Comparison of ENCODE assay signal across 20 mouse cellular contexts in genomic region chr1:168283421-168283820, GRCm38 (mm10).
DNase-seq lines count a peak whose midpoint lies in the region; ATAC-seq and TF ChIP-seq lines count a peak whose summit lies in the region.
"Had no signal": no experiment of that assay in that cellular context is flagged by ENCODE, and none has a peak within 500 bp of the region (broad histone marks: within the 10 kb centered on the region; RNA-seq: fewer than 3 reads in every experiment).

No protein-coding gene starts in this region.

- peaks cover 70% of the 10 kb centered on the region for H3K4me1 ChIP-seq in heart, embryonic 13.5 days
- peaks cover 9% of the 10 kb centered on the region; the same call in 1 of the 2 replicates for H3K4me1 ChIP-seq in heart, adult 2 months (ENCODE audit: control insufficient read depth, insufficient read depth, low read length)
- H3K4me1 ChIP-seq in kidney, postnatal 0 days (replicated peaks; ENCODE audit: insufficient read depth, low read length) = peaks cover 17% of the 10 kb centered on the region
- H3K4me1 ChIP-seq in embryonic facial prominence, embryonic 12.5 days = peaks cover 43% of the 10 kb centered on the region

- DNase-seq in heart, adult 2 months = no peak
- DNase-seq in kidney, postnatal 0 days (ENCODE audit: low spot score) = peak; percentile 60
- no peak for DNase-seq in kidney, adult 8-10 months
- peak; percentile 35 for DNase-seq in 3T3-L1 (ENCODE audit: low read depth, low spot score)
- DNase-seq in B cell, adult 2 months = no peak
- DNase-seq: cerebellum, adult 8-10 months; gastrocnemius, postnatal 25 days; kidney, postnatal 10 days; lung, adult 2 months; thymus, postnatal 36 days had no signal

- peak overlapping the region; percentile 16; the same call in 1 of the 2 replicates for H3K4me2 ChIP-seq in heart, embryonic 13.5 days
- no peak overlapping the region for H3K4me2 ChIP-seq in kidney, postnatal 0 days (ENCODE audit: low read length)
- H3K4me2 ChIP-seq in embryonic facial prominence, embryonic 12.5 days (replicated peaks) = no peak overlapping the region
- H3K4me2 ChIP-seq: embryonic facial prominence, embryonic 15.5 days; hindbrain, embryonic 15.5 days; liver, embryonic 11.5 days had no signal

- no peak for TF ChIP-seq EP300 in heart, adult 2 months (IDR thresholded peaks at IDR 0.05; ENCODE audit: insufficient read depth, low read depth, low read length)

- TF ChIP-seq CTCF in heart, adult 2 months (IDR thresholded peaks at IDR 0.05) = no peak
- no peak for TF ChIP-seq CTCF in kidney, postnatal 0 days (IDR thresholded peaks at IDR 0.05; ENCODE audit: low read depth)

- no peaks in the 10 kb centered on the region for H3K27me3 ChIP-seq in heart, embryonic 13.5 days (replicated peaks)
- H3K27me3 ChIP-seq in heart, adult 2 months (ENCODE audit: control insufficient read depth, insufficient read depth, low read length) = no peaks in the 10 kb centered on the region
- H3K27me3 ChIP-seq in kidney, postnatal 0 days (ENCODE audit: insufficient read depth, low read length) = no peaks in the 10 kb centered on the region
- no peaks in the 10 kb centered on the region for H3K27me3 ChIP-seq in embryonic facial prominence, embryonic 12.5 days
- H3K27me3 ChIP-seq: embryonic facial prominence, embryonic 15.5 days; hindbrain, embryonic 15.5 days had no signal

- intact Hi-C loops in heart, adult 2 months (cut with DNase I) = no loop called here

- WGBS in heart, embryonic 13.5 days = 46% methylated on average over 2 of the region's 2 CpGs
- 29% methylated on average over 2 of the region's 2 CpGs for WGBS in heart, adult 2 months
- WGBS in kidney, postnatal 0 days = 60% methylated on average over 2 of the region's 2 CpGs
- 74% methylated on average over 2 of the region's 2 CpGs for WGBS in embryonic facial prominence, embryonic 12.5 days

- peak overlapping the region; percentile 33; the same call in 1 of the 2 replicates for H3K9ac ChIP-seq in heart, embryonic 13.5 days
- no peak overlapping the region for H3K9ac ChIP-seq in heart, adult 2 months (ENCODE audit: low read depth, low read length)
- H3K9ac ChIP-seq in kidney, postnatal 0 days (ENCODE audit: low read depth, low read length) = no peak overlapping the region
- no peak overlapping the region for H3K9ac ChIP-seq in embryonic facial prominence, embryonic 12.5 days
- H3K9ac ChIP-seq: embryonic facial prominence, embryonic 15.5 days; hindbrain, embryonic 15.5 days had no signal

- H3K79me2 ChIP-seq in heart, adult 2 months (replicated peaks; ENCODE audit: control insufficient read depth, insufficient read depth, low read length) = 0 out of 2 replicates have a peak, but pooled peaks cover 2% of the 10 kb centered on the region

- no peak for TF ChIP-seq POLR2A in heart, adult 2 months (IDR thresholded peaks at IDR 0.05; ENCODE audit: insufficient read depth, low read depth, low read length)

- H3K4me3 ChIP-seq in heart, embryonic 13.5 days = no peak overlapping the region
- H3K4me3 ChIP-seq in heart, adult 2 months = no peak overlapping the region
- no peak overlapping the region for H3K4me3 ChIP-seq in kidney, postnatal 0 days (replicated peaks; ENCODE audit: low read depth, low read length)
- no peak overlapping the region for H3K4me3 ChIP-seq in embryonic facial prominence, embryonic 12.5 days
- H3K4me3 ChIP-seq: embryonic facial prominence, embryonic 15.5 days; hindbrain, embryonic 15.5 days; left cerebral cortex, adult 2 months; limb, embryonic 10.5 days had no signal

- peak overlapping the region; percentile 63 for H3K27ac ChIP-seq in heart, embryonic 13.5 days (replicated peaks)
- H3K27ac ChIP-seq in heart, adult 2 months = no peak overlapping the region
- no peak overlapping the region for H3K27ac ChIP-seq in kidney, postnatal 0 days
- H3K27ac ChIP-seq in embryonic facial prominence, embryonic 12.5 days = 0 out of 2 replicates have a peak overlapping the region, but pooled peaks have one; percentile 43
- H3K27ac ChIP-seq: embryonic facial prominence, embryonic 15.5 days; left cerebral cortex, adult 2 months; limb, embryonic 10.5 days had no signal

- no peaks in the 10 kb centered on the region for H3K36me3 ChIP-seq in heart, embryonic 13.5 days
- H3K36me3 ChIP-seq in heart, adult 2 months (ENCODE audit: control insufficient read depth, insufficient read depth, low read length) = peaks cover 9% of the 10 kb centered on the region
- H3K36me3 ChIP-seq in kidney, postnatal 0 days (ENCODE audit: insufficient read depth, low read length) = no peaks in the 10 kb centered on the region
- H3K36me3 ChIP-seq in embryonic facial prominence, embryonic 12.5 days = no peaks in the 10 kb centered on the region
- H3K36me3 ChIP-seq: embryonic facial prominence, embryonic 15.5 days; G1E; hindbrain, embryonic 15.5 days had no signal

- H3K9me3 ChIP-seq in heart, embryonic 13.5 days = no peaks in the 10 kb centered on the region
- H3K9me3 ChIP-seq in kidney, postnatal 0 days (replicated peaks; ENCODE audit: low read length) = no peaks in the 10 kb centered on the region
- no peaks in the 10 kb centered on the region for H3K9me3 ChIP-seq in embryonic facial prominence, embryonic 12.5 days
- H3K9me3 ChIP-seq: embryonic facial prominence, embryonic 15.5 days; hindbrain, embryonic 15.5 days; limb, embryonic 10.5 days had no signal

- no peak for ATAC-seq in heart, embryonic 13.5 days (ENCODE audit: extremely low read depth, insufficient number of reproducible peaks, low FRiP score, low TSS enrichment)
- ATAC-seq in kidney, postnatal 0 days (replicated peaks; ENCODE audit: low FRiP score, low read depth) = no peak
- ATAC-seq in embryonic facial prominence, embryonic 12.5 days (ENCODE audit: insufficient number of reproducible peaks, insufficient read depth, low FRiP score, low TSS enrichment) = no peak
- ATAC-seq: CD4-positive, CD25-positive, alpha-beta regulatory T cell, adult 4 months; intestine, embryonic 16.5 days had no signal

Comparison
In these comparisons a context has a peak if more than half of its experiments do, and no peak if none do; other contexts are left out.
1. H3K27ac ChIP-seq: peak in heart, embryonic 13.5 days (single experiment) and embryonic facial prominence, embryonic 12.5 days (single experiment); none in heart, adult 2 months (single experiment) and kidney, postnatal 0 days (single experiment).
2. DNase-seq: peak in kidney, postnatal 0 days (single experiment) and 3T3-L1 (single experiment); none in heart, adult 2 months (0 of 2), kidney, adult 8-10 months (0 of 2) and B cell, adult 2 months (0 of 2).